Mouse (Mus musculus): ENCODE data around the gene Cnga2.
"Not testable (repeated sequence)": the region's sequence is repeated elsewhere in the genome, so short reads cannot be mapped to it uniquely, and the experiment has no call there.

Gene Cnga2

GRCm38 (mm10) chrX:71991549-71991948, at the start of gene Cnga2:
Gene Cnga2 (plus strand): TSS chrX:71991849.
- no peak for DNase-seq

- peak; percentile 28 to 58 for DNase-seq
These were observed 45.0 kb upstream of the Cnga2 start for GRCm38 (mm10) chrX:71946631-71947030.

- DNase-seq = no peak
These were observed 33.3 kb upstream of the Cnga2 start for GRCm38 (mm10) chrX:71958366-71958765.

GRCm38 (mm10) chrX:71962073-71963051, 29.3 kb upstream of the Cnga2 start, which contains the start of gene Prrg3:
Gene Prrg3 (plus strand): TSS chrX:71962624.
- peak; percentile 81 to 90 for DNase-seq

- DNase-seq = no peak
These were observed 28.3 kb upstream of the Cnga2 start for GRCm38 (mm10) chrX:71963275-71963912.

GRCm38 (mm10) chrX:71968216-71968615, 23.4 kb upstream of the Cnga2 start:
- peak in 1 of 2 experiments; percentile 33 for DNase-seq

GRCm38 (mm10) chrX:71968816-71969215, 22.8 kb upstream of the Cnga2 start:
- DNase-seq = no peak

DNA sequence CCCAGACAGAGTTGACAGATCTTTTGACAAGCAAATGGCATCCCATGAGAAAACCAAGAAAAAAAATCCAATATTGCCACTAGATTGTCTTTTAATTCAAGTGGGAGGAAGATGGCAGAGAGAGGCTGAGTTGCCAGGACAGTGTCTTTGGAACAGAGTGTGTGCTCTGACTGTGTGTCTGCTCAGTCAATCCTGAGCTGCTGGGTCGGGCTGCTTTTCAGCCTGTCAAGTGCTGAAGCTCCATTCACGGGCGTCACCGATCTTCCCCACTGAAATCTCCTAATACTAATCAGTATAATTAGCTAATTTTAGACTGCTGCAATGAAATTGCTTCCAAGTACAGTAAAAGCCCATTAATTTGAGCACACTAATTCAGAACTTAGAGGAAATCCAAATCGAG, 20.3 kb upstream of the Cnga2 start:
- DNase-seq = no peak

DNA sequence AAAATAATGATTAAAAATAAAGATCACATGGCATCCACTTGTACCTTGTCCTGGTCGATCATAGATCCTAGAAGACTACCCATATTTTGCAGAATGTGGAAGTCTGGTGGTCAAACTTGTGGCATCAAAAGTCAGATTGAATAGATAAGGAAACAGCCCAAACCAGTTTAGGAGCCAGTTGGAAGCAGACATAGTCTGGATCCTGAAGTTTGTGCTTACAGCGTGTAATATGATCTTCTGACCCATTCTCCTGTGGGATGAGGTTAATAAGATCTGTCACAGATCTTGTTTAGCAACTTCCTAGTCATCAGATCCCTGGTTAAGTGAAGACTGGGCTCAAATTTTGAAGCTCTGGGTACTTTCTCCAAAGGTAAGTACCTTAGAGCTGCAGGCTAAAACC, 19.0 kb upstream of the Cnga2 start, which contains the start of gene Fate1:
Fate1 (plus strand) TSS at position 301 of the 400 bp plus-strand sequence.
- no peak for DNase-seq

GRCm38 (mm10) chrX:71977681-71978080, 14.0 kb upstream of the Cnga2 start:
- DNase-seq = not testable (repeated sequence)

DNA sequence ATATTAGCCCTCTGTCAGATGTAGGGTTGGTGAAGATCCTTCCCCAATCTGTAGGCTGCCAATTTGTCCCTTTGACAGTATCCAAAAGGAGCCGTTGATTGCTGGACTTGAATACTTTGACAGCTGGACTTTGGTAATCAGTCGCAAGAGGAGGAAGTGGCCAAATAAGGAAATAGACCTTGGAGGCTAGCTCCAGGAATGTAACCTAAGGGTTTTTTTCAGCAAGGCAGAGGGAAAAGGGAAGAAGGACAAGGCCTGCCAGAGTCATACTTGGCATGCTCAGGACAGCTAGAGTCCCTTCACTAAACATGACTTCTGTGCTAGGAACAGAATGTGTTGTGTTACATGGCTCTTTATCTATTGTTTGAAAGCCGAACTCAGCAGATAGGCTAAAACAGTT, 11.2 kb upstream of the Cnga2 start:
- no peak for DNase-seq

DNA sequence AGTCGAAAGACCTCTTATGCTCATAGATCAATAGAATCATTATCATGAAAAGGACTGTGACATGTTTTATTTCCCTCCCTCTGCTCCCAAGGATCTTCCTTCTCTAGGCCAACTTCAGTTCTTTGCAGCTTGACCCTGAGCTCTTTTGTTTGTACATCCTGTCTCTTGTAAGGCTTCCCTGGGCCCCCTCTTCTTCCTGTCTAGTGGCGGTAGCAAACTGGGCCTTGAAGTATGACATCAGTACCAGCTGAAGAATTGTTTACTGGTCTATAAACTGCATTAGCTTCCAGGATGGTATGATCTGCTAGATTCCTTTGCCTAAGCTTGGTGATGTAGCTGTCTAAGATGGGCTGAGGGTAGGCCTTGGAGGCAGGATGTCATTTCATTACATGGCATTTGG, 10.3 kb upstream of the Cnga2 start:
- DNase-seq = no peak

DNA sequence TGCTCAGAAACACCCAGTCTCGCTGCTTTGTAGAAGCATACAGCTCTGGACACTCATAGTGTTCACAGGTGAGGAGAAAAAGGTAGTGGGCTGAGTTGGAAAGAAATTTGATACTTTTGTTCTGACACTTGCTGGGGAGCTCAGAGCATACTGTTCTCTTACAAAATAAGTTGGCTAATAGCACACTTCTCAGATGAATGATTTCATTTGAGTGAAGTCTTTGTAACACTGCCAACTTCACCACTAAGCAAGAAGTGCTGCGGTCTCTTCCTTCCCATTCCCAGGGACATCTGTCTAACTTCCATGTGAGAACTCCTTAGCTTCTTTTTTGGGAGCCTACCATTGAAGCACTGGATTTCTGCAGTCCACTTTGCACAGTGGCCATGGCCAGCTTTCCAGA, 8.4 kb upstream of the Cnga2 start:
- DNase-seq = no peak

DNA sequence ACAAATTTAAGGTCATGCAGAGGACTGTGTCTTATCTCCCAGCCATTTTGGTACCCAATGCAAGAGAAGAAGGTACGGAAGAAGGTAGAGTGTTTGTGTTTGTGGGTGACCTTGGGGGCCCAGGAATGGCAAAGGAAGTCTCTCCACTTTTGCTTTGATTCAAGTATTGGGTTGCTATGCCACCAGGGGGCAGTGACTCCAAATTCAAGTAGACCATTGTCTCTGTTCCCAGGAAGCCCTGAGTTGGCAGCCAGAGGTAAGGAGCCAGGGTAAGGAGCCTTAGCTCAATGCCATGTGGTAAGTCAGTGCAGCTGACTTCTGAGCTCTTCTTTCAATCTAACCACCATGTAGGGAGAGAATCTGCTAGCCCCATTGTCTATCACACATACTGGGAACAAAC, 7.9 kb upstream of the Cnga2 start:
- DNase-seq = peak in 1 of 2 experiments; percentile 48

DNA sequence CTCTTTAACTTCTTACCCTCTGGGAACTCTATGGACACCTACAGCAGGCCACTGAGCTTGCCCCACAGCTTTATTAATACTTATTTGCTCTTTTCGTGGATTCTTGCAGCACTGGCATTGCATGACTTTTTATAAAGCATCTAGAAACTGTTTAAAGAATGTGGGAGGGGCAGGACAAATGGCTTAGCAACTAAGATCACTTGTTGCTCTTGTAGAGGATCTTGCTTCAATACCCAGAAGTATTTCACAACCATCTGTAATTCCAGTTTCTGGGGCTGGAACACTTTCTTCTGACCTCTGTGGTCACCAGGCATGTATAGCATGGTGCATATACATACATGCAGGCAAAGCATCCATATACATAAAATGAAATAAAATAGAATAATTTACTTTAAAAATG, 4.3 kb downstream of the Cnga2 start:
- no peak for DNase-seq

DNA sequence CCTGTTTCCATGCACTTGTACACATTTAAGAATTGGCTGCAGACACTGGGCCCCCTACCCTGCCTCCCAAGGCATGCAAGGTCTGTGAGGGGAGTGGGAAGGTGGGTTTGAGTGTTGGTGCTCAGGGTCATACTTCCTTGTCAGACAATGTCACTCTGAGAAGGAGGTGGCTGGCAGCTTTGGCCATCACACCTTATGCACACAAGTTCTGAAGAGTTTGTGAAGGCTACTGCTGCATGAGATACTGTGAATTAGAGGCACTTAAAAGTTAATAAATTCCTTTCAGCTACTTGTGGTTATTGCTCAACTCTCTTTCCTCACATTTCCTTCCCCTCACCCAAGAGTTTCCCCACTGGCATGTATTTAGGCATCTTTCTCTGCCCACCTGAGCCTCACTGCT, 18.3 kb downstream of the Cnga2 start:
- peak in 1 of 2 experiments; percentile 27 for DNase-seq

GRCm38 (mm10) chrX:72012236-72012635, 20.6 kb downstream of the Cnga2 start:
- DNase-seq = peak; percentile 41 to 61

DNA sequence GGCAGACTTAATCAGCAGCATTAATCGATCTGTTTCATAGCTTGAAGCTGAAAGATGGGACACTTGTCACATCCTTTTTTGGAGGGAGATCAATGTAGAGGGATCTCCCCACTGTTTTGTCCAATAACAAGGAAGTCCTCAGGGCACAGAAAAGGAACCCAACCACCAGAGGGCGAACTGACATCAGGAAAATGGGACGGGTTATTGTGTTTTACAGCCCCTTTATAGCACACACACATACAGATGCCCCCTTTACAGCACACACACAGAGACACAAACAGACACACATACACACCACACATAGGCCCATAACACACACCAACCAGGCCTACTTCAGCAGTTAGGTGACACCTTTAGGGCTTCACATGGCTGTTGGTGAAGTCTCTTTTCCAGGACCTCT, 21.2 kb downstream of the Cnga2 start:
- DNase-seq = peak; percentile 27 to 65

DNA sequence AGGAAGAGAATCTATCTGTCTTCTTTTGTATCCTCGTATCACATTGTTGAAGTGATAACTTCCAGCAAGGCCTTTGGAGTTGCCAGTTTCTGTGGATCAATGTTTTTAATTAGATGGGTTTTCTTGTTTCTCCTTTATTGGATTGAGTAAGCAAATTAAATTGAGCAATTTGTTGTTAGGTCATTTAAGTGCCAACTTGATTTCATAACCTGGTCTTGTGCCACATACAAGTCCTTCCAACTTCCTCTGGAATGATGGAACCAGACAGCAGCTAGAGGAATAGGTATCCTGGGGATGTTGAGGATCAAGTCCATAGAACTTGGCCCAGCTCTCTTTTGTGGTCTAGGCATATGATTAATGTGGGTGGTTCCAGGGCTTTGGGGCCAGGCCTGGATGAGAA, 30.6 kb downstream of the Cnga2 start:
- DNase-seq = no peak

DNA sequence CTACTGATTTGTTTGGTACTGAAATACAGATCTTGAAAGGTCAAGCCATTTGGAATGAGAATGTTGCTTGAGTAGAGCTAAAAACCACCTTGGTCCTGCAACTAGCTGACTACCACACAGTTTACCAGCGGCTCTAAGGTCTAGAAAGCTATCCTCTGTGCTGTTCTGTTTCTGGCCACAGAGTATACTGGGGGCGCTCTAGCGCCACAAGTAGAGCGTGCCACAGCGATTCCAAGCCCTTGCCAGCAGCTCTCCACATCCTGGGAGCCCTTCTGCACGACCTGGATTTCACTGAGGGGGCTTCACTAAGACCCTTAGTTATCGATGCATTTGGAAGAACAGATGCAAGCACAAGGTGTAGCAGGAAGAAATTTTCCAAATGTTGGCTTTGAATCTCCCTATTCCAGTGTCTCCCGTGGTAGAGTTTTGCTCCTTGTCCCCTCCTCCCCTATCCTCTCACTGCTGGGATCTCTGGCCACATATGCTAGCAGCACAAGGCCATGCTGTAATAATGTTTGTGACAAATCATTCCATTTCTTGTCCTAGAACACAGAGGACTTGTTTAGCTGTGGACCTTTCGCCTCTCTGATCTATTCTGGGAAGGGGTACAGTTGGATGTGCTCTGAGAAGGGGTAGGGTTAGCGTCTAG, 31.2 kb downstream of the Cnga2 start:
- DNase-seq = peak in 1 of 2 experiments; percentile 32

GRCm38 (mm10) chrX:72023542-72023941, 31.9 kb downstream of the Cnga2 start:
- DNase-seq = no peak

GRCm38 (mm10) chrX:72044056-72044455, 52.4 kb downstream of the Cnga2 start:
- peak in 1 of 2 experiments; percentile 31 for DNase-seq

DNA sequence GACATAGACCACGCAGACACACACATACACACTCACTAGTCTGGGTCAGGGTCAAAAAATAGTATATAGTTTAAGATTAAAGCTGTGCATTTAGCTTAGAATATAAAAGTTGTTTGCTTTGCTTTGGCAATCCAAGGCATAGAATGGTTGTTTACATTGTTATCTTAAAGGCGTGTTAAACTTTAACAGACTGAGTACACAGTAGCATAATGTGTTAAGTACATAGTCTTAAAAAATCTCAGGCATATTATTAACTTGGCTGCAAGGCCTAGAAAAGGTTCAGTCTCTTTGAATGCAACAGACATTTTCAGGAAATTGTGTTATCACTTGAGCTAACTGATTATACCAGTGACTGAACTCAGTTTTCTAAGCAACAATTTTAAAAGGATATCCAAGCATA, 56.3 kb downstream of the Cnga2 start:
- no peak for DNase-seq
